Mouse (Mus musculus) olfactory bulb, adult 2 months (tissue): ENCODE results near the gene Ski. TPM values are rescaled to one million over a fixed set of nuclear protein-coding genes. Genes with fewer than 3 reads are reported as not detected.

Experiments
- H3K27ac ChIP-seq: fragments of 200-500 bp; 2 replicates; pipeline ENCODE4 v1.5.1; 2012; ENCODE audit warnings: low read depth, low read length; ENCODE audit not compliant: insufficient read depth
- H3K4me1 ChIP-seq: fragments of 200-500 bp; 2 replicates; pipeline ENCODE4 v1.6.1; 2012; ENCODE audit warnings: low read length; ENCODE audit not compliant: control insufficient read depth, insufficient read depth
- H3K4me3 ChIP-seq: fragments of 200-500 bp; 2 replicates; pipeline ENCODE4 v1.5.1; 2012; ENCODE audit warnings: mild to moderate bottlenecking, low read depth, low read length, moderate library complexity; ENCODE audit not compliant: insufficient read depth
- CTCF ChIP-seq: fragments of 200-500 bp; IDR thresholded peaks from 2 replicates; pipeline ENCODE4 v1.5.1; 2012; ENCODE audit warnings: low read depth, mild to moderate bottlenecking, low read length, moderate library complexity; ENCODE audit not compliant: insufficient read depth
- POLR2A ChIP-seq: fragments of 200-500 bp; IDR thresholded peaks from 2 replicates; pipeline ENCODE4 v1.6.1; 2012; ENCODE audit warnings: mild to moderate bottlenecking, low read depth, low read length, moderate library complexity; ENCODE audit not compliant: insufficient read depth
- whole genome bisulfite sequencing: fragments of 180-500 bp; shearing (Covaris S2); methylation state at CpG from one replicate; pipeline ENCODE4 v1.1.7; 2018; 5-methylcytosine and 5-hydroxymethylcytosine counted together
- polyA plus RNA-seq: library from polyadenylated mRNA; stranded (reverse); fragments of >200 nt; gene quantifications from 2 replicates; pipeline ENCODE4 v1.2.4, GENCODE M21; 2012; ENCODE audit warnings: low replicate concordance; ENCODE audit not compliant: missing spikeins, insufficient read depth, insufficient read length

The Ski gene
- polyA plus RNA-seq, 1 experiment: not detected

DNA sequence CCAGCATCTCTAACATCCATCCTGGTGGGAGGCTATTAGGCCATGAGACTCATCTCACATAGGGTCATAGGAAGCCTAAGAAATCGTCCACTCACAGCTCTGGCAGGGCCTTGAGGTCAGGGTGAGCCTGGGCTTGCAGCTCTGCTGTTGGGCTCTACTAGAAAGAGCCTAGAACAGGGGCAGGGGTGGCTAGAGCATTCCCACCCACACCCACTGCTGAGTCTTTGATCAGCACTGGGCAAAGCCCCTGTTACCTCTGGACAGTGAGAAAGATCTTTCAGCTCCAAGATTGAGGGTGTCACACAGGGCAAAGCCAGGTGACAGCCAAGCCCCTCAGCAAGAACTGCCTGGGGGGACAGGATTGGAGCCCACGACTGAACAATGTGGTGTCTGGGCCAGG, 79.0 kb downstream of the Ski start:
- peaks cover 45% of the 10 kb centered on the region for H3K4me1 ChIP-seq
- no peak overlapping the region for H3K4me3 ChIP-seq
- TF ChIP-seq CTCF (no peak), POLR2A (no peak)
- WGBS: 52% methylated on average over 2 of the region's 2 CpGs
- peak overlapping the region; percentile 85 for H3K27ac ChIP-seq

DNA sequence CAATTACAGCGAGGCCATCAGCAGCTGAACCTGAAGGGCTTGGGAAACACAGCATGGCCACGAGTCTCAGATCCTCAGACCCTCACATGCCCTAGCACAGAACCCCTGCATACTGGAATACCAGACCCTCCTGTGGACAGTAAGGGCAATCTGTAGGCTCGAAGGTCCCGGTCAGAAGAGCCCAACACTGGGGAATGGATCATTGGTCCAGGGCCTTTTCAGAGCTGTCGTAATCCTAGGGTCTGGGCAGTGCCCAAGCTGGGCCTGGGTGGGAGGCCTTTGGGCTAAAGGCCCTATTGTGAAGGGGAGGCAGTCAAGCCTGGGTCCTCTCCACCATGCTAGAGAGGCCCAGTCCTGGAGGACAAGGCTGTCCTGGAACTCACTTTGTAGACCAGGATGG, 79.6 kb downstream of the Ski start:
- TF ChIP-seq POLR2A (no peak), CTCF (no peak)
- Histone ChIP-seq H3K4me1 (peaks cover 46% of the 10 kb centered on the region), H3K27ac (no peak overlapping the region), H3K4me3 (no peak overlapping the region)
- 89% methylated on average over 5 of the region's 5 CpGs for WGBS

DNA sequence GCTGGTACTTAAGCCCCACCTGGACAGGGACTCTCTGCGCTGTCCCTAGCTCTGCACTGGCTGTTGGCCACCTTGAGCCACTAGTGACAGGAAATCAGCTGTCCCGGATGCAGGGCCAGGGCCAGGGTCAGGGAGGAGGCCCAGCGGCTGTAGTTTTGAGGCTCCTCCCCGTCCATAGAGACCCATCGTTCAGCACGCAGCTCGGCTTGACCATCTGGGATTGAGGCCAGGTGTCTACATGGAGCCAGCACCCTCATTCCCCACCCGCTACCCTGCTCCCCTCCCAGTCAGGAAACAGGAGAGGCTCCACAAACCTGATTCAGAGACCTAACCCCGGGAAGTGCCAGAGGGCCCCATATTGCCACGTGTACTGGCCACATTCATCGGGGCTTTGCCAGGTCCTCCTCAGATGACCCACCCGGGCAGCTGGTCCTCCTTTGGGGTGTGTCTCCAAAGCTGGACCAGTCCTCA, 81.6 kb downstream of the Ski start:
- no peak overlapping the region for H3K4me3 ChIP-seq
- WGBS: 56% methylated on average over 12 of the region's 12 CpGs
- H3K4me1 ChIP-seq: peaks cover 45% of the 10 kb centered on the region
- no peak for TF ChIP-seq CTCF
- no peak for TF ChIP-seq POLR2A
- H3K27ac ChIP-seq: no peak overlapping the region

DNA sequence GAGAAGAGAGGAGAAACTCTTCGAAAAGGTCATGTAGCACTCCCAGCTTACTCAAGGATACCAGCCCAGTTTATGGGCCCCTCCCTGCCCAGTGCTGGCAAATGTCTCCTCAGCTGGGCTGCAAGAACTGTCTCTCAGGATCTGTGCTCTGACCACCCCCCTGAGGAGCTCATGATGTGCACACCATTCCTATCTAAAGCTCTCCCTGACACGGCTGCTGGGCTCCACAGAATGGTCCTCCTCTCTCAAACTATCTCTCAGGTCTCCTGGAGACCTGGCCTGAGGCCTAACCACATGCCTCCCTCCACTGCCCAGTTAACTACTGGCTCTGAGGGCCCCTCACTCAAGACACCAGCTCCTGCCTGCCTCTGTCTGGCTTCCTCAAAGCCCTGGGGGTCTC, 82.2 kb downstream of the Ski start:
- H3K4me3 ChIP-seq: no peak overlapping the region
- TF ChIP-seq CTCF (no peak), POLR2A (no peak)
- peaks cover 42% of the 10 kb centered on the region for H3K4me1 ChIP-seq
- H3K27ac ChIP-seq: no peak overlapping the region
- 83% methylated on average over 2 of the region's 2 CpGs for WGBS

DNA sequence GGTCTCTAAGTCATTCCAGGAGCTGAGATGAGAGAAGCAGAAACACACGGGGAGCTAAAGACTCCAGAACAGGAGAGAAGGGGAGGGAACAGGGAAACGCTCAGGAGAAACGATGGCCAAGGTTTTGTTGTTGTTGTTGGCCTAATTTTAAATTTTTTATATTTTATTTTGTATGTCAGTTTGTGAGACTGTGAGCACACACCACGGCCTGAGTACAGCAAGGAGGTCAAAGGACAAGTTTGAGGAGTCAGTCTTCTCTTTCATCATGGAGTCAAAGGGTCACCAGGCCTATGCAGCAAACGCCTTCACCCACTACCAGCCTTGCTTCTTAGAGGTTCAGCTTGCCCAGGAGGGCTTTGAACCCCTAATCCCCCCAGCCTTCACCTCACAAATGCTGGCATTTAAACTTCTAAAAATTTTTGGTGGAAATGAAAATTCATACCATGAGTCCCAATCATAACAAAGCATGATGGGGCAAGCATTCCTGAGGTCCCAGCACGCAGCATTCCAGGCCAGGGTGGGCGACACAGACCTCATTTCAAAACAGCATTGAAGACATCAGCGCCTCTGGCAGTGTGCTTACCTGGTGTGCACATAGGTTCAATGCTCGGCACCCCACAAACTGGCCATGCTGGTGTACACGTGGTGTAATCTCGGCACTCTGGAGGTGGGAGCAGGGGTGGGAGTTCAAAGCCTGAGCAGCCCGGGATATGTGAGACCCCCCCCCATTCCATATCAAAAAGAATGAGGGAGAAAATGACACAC, 82.9 kb downstream of the Ski start:
- no peak for TF ChIP-seq POLR2A
- TF ChIP-seq CTCF: no peak
- Histone ChIP-seq H3K27ac (no peak overlapping the region), H3K4me3 (no peak overlapping the region), H3K4me1 (peaks cover 42% of the 10 kb centered on the region)
- 88% methylated on average over 12 of the region's 12 CpGs for WGBS

DNA sequence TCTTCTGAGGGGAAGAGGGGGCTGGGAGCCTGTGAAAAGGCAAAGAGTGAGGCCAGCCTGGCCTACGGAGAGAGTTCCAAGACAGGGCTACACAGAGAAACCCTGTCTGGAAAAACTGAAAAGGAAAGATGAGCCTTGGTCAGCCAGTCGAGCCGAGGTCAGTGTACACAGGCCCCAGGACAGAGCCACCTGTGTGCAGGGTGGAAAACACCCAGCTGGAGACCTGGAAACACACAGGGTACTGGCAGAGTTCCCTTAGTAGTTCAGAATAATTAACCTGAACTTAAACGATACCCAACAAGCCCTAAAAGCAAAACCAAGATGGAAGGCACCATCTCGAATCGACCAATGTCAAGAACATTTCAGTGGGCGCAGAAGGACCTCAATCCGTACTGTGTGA, 83.9 kb downstream of the Ski start:
- WGBS: 80% methylated on average over 8 of the region's 8 CpGs
- H3K4me3 ChIP-seq: no peak overlapping the region
- TF ChIP-seq POLR2A: no peak
- TF ChIP-seq CTCF: no peak
- H3K4me1 ChIP-seq: peaks cover 43% of the 10 kb centered on the region
- no peak overlapping the region for H3K27ac ChIP-seq

DNA sequence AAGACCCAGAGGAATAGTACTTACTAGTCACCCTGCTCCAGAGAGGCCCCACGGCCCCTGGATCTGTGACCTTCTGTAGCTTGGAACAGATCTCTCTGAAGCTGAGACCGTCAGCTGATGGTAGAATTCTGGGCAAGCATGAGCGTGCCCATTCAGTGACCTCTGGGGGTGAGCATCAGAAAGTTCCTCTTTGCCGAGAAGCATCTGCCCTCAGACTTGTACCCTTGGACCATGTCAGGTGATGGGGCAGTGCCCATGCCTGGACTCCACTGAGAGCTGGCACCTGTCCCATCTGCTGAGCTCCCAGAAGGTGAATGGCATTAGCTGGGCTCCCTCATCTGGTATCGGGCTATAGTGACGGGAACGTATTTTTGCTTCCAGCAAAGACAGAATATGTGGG, 84.5 kb downstream of the Ski start:
- TF ChIP-seq CTCF: no peak
- no peak for TF ChIP-seq POLR2A
- Histone ChIP-seq H3K4me1 (peaks cover 42% of the 10 kb centered on the region), H3K27ac (no peak overlapping the region), H3K4me3 (no peak overlapping the region)
- WGBS: 88% methylated on average over 7 of the region's 7 CpGs

DNA sequence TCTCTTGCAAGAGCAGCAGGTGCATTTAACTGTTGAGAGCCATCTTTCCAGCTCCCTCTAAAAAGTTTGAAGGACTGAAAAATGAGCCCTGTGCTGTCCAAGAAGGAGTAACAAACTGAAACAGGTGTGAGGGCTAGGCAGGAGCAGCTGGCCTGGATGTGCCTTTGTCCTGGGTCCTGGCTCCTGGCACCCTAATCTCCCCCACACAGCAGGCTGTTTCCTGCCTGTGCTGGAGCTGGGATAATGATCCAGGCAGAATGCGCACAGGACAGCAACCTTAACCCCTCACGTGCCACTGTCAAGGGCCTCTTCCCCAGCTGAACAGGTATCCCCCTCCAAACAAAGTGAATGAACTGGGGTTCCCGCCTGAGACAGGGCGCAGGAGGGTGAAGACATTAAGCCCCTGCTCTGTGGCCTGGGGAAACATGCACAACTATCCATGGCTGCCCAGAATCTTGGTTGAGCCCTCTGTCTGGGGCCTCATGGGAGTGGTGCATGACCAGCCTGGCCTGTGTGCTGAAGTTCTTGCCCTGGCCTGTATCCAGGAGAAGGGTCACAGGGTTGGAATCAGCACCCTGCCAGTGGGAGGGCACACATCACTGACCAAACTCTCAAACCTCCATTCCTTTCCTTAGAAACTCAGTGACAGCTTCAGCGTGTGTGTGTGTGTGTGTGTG, 86.3 kb downstream of the Ski start:
- peaks cover 53% of the 10 kb centered on the region for H3K4me1 ChIP-seq
- no peak overlapping the region for H3K27ac ChIP-seq
- no peak overlapping the region for H3K4me3 ChIP-seq
- TF ChIP-seq CTCF (no peak), POLR2A (no peak)
- whole genome bisulfite sequencing: 75% methylated on average over 5 of the region's 5 CpGs

DNA sequence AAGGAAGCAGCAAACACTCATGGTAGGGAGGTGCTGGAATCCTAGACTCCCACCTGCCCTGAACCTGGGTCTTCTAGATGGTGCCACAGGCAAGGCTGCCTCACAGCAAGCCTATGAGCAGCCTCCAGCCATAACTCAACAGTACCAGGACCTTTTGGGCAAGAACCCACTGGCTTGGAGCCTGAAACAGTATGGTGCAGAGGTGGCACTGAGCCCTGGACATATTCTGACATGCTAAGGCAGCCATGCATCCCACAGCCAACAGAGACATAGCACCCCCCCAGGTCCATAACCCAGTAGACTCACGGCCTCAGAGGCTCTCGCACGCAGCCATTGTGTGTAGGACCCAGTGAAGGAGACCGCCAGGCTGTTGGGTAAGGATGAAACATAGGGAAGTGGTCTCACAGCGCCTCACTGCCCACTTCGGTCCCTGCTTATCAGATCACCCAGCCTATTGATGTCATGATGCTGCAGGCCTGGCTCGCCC, 87.7 kb downstream of the Ski start:
- TF ChIP-seq CTCF (no peak), POLR2A (no peak)
- Histone ChIP-seq H3K27ac (no peak overlapping the region), H3K4me3 (no peak overlapping the region), H3K4me1 (peaks cover 60% of the 10 kb centered on the region)
- 94% methylated on average over 7 of the region's 7 CpGs for WGBS
